Mouse (Mus musculus) kidney, embryonic 14.5 days (tissue): Measurements from ENCODE around the gene Wars. TPM values are rescaled to one million over a fixed set of nuclear protein-coding genes. Genes with fewer than 3 reads are reported as not detected.
A peak's percentile ranks its signal among the peaks of the same experiment; 100 is the strongest.

Experiments used
- ATAC-seq: fragments of 200-750 bp; cut with Nextera tagmentation; 2 replicates; pipeline ENCODE4 v1.8.0; 2017; ENCODE audit warnings: moderate number of reproducible peaks, mild to moderate bottlenecking, moderate TSS enrichment, moderate library complexity; ENCODE audit not compliant: low FRiP score, low TSS enrichment
- H3K27ac ChIP-seq: fragments of 300-500 bp; sonication (generic); 2 replicates; pipeline ENCODE4 v1.5.1; 2014; ENCODE audit warnings: low read depth, mild to moderate bottlenecking, low read length, moderate library complexity, mixed read lengths
- H3K27me3 ChIP-seq: fragments of 300-500 bp; sonication (generic); 2 replicates; pipeline ENCODE4 v1.6.1; 2014; ENCODE audit warnings: mild to moderate bottlenecking, low read length; ENCODE audit not compliant: control insufficient read depth, insufficient read depth
- H3K36me3 ChIP-seq: fragments of 300-500 bp; sonication (generic); 2 replicates; pipeline ENCODE4 v1.6.1; 2014; ENCODE audit warnings: low read length, mixed read lengths; ENCODE audit not compliant: control insufficient read depth, insufficient read depth
- H3K4me1 ChIP-seq: fragments of 300-500 bp; sonication (generic); 2 replicates; pipeline ENCODE4 v1.6.1; 2014; ENCODE audit warnings: low read length, mixed read lengths; ENCODE audit not compliant: control insufficient read depth, insufficient read depth
- H3K4me2 ChIP-seq: fragments of 300-500 bp; sonication (generic); replicated peaks from 2 replicates; pipeline ENCODE4 v1.6.1; 2014; ENCODE audit warnings: low read depth, mild to moderate bottlenecking, low read length
- H3K4me3 ChIP-seq: fragments of 300-500 bp; sonication (generic); 2 replicates; pipeline ENCODE4 v1.5.1; 2014; ENCODE audit warnings: mild to moderate bottlenecking, low read length
- H3K9ac ChIP-seq: fragments of 300-500 bp; sonication (generic); 2 replicates; pipeline ENCODE4 v1.6.1; 2014; ENCODE audit warnings: low read depth, mild to moderate bottlenecking, low read length, moderate library complexity
- H3K9me3 ChIP-seq: fragments of 300-500 bp; sonication (generic); 2 replicates; pipeline ENCODE4 v1.6.1; 2016; ENCODE audit warnings: low read length; ENCODE audit not compliant: control insufficient read depth
- WGBS: fragments of 180-500 bp; shearing (Covaris S2); extraction: QIAGEN DNeasy Blood & Tissue Kit; methylation state at CpG from one replicate; pipeline ENCODE4 v1.1.7; 2014; 5-methylcytosine and 5-hydroxymethylcytosine counted together
- microRNA counts: library from miRNA; unstranded; fragments of <30 nt; microRNA quantifications from one replicate; lab custom pipeline; 2017
- microRNA-seq: library from miRNA; unstranded; fragments of <30 nt; microRNA quantifications from one replicate; pipeline ENCODE4, GENCODE M21; 2016
- polyA plus RNA-seq: library from polyadenylated mRNA; unstranded; fragments of >200 nt; fragmentation: Nextera tagmentation; extraction: Ambion mirVana; gene quantifications from 2 replicates; pipeline ENCODE4 v1.2.1, GENCODE M21; 2014

Gene Wars
- polyA plus RNA-seq, 1 experiment from 2014 or later: 107 TPM

GRCm38 (mm10) chr12:108820461-108820860 is 73.5 kb downstream of the Wars start:
- 94% methylated on average over 4 of the region's 4 CpGs for WGBS
- Histone ChIP-seq H3K36me3 (peaks cover 30% of the 10 kb centered on the region), H3K9ac (no peak overlapping the region), H3K27me3 (no peaks in the 10 kb centered on the region), H3K27ac (no peak overlapping the region), H3K4me3 (no peak overlapping the region), H3K4me2 (no peak overlapping the region), H3K9me3 (no peaks in the 10 kb centered on the region), H3K4me1 (no peaks in the 10 kb centered on the region)
- no peak for ATAC-seq

- Histone ChIP-seq H3K4me1 (no peaks in the 10 kb centered on the region), H3K4me2 (no peak overlapping the region), H3K27ac (no peak overlapping the region), H3K9me3 (no peaks in the 10 kb centered on the region), H3K9ac (no peak overlapping the region), H3K36me3 (peaks cover 45% of the 10 kb centered on the region), H3K4me3 (no peak overlapping the region), H3K27me3 (no peaks in the 10 kb centered on the region)
- ATAC-seq: no peak
- WGBS: 79% methylated on average over 11 of the region's 11 CpGs
Measured at GRCm38 (mm10) chr12:108816569-108816968, 77.4 kb downstream of the Wars start.

- H3K9me3 ChIP-seq: no peaks in the 10 kb centered on the region
- no peak for ATAC-seq
- H3K27ac ChIP-seq: no peak overlapping the region
- no peak overlapping the region for H3K9ac ChIP-seq
- H3K27me3 ChIP-seq: no peaks in the 10 kb centered on the region
- H3K36me3 ChIP-seq: peaks cover 44% of the 10 kb centered on the region
- H3K4me1 ChIP-seq: no peaks in the 10 kb centered on the region
- H3K4me3 ChIP-seq: no peak overlapping the region
- H3K4me2 ChIP-seq: no peak overlapping the region
- 89% methylated on average over 6 of the region's 6 CpGs for WGBS
Measured at GRCm38 (mm10) chr12:108814470-108814869, 79.5 kb downstream of the Wars start.

GRCm38 (mm10) chr12:108812463-108812862 is 81.5 kb downstream of the Wars start:
- no peak for ATAC-seq
- Histone ChIP-seq H3K27ac (no peak overlapping the region), H3K4me2 (no peak overlapping the region), H3K27me3 (no peaks in the 10 kb centered on the region), H3K4me3 (no peak overlapping the region), H3K9ac (no peak overlapping the region), H3K36me3 (peaks cover 42% of the 10 kb centered on the region), H3K9me3 (no peaks in the 10 kb centered on the region), H3K4me1 (no peaks in the 10 kb centered on the region)
- WGBS: 75% methylated on average over 6 of the region's 6 CpGs

- WGBS: 55% methylated on average over 2 of the region's 2 CpGs
- H3K4me2 ChIP-seq: no peak overlapping the region
- ATAC-seq: no peak
- H3K27me3 ChIP-seq: no peaks in the 10 kb centered on the region
- H3K9me3 ChIP-seq: no peaks in the 10 kb centered on the region
- no peak overlapping the region for H3K9ac ChIP-seq
- no peaks in the 10 kb centered on the region for H3K4me1 ChIP-seq
- H3K36me3 ChIP-seq: peaks cover 41% of the 10 kb centered on the region; the same call in 1 of the 2 replicates
- no peak overlapping the region for H3K27ac ChIP-seq
- H3K4me3 ChIP-seq: no peak overlapping the region
Measured at GRCm38 (mm10) chr12:108811133-108811532, 82.8 kb downstream of the Wars start.

GRCm38 (mm10) chr12:108810309-108810708 is 83.7 kb downstream of the Wars start:
- no peak for ATAC-seq
- Histone ChIP-seq H3K9ac (no peak overlapping the region), H3K4me3 (no peak overlapping the region), H3K4me1 (no peaks in the 10 kb centered on the region), H3K27ac (no peak overlapping the region), H3K27me3 (no peaks in the 10 kb centered on the region), H3K36me3 (peaks cover 36% of the 10 kb centered on the region; the same call in 1 of the 2 replicates), H3K4me2 (no peak overlapping the region), H3K9me3 (no peaks in the 10 kb centered on the region)
- WGBS: 87% methylated on average over 7 of the region's 7 CpGs

MicroRNAs within 50 kb of the gene (microRNA counts, 519-probe panel; counts per million panel counts)
- microRNA mmu-miR-345-3p (lab: Ali Mortazavi, UCI) (not detected), microRNA mmu-miR-345-5p (lab: Ali Mortazavi, UCI) (4,011 counts per million, percentile 23 among the panel's probes with 10 or more counts)

Small RNA genes lying within 50 kb of the gene (microRNA-seq; reads per million reads assigned to microRNA genes)
- 113 reads per million, percentile 56 among the genes with 10 or more reads in this experiment for gene Mir345

Other genes with a start within 250 kb of the Wars start
- 6.6 and 7.3 TPM in 2 replicates for gene Degs2, start 191.9 kb downstream of the Wars start, polyA plus RNA-seq
- gene Yy1, start 101.2 kb downstream of the Wars start, polyA plus RNA-seq: 23.2 and 24.2 TPM in 2 replicates
- 7.5 and 9.0 TPM in 2 replicates for gene Slc25a29, start 58.3 kb downstream of the Wars start, polyA plus RNA-seq
- gene Slc25a47, start 58.1 kb downstream of the Wars start, polyA plus RNA-seq: 7.6 and 9.0 TPM in 2 replicates
- gene Wdr25, start 543 bp downstream of the Wars start, polyA plus RNA-seq: 3.4 and 6.0 TPM in 2 replicates
- gene Begain, start 174.0 kb upstream of the Wars start, polyA plus RNA-seq: 5.7 and 6.2 TPM in 2 replicates